Mouse (Mus musculus): Measurements from ENCODE around the gene Josd2. TPM values are rescaled to one million over a fixed set of nuclear protein-coding genes. Genes with fewer than 3 reads are reported as not detected.

Josd2 gene
- polyA plus RNA-seq (2015; fragmentation: Nextera tagmentation; extraction: Ambion mirVana), result 87.7 and 91.3 TPM in 2 replicates

GRCm38 (mm10) chr7:44467811-44468411 is at the start of gene Josd2:
TSS of gene Josd2 (plus strand) at chr7:44467980.
- H3K27ac ChIP-seq, result peak within 1 kb of the TSS; percentile 61; the same call in 1 of the 2 replicates
- H3K27me3 ChIP-seq, result peaks cover 37% of the 10 kb centered on the region
- H3K9ac ChIP-seq, result peak within 1 kb of the TSS; percentile 81
- peak within 1 kb of the TSS; percentile 77 for H3K4me2 ChIP-seq (replicated peaks)
- peak; percentile 96 for ATAC-seq (ENCODE audit: low FRiP score, low read depth)
- H3K36me3 ChIP-seq, result peaks cover 9% of the 10 kb centered on the region
- under 1% methylated on average over 42 of the region's 42 CpGs for WGBS
- H3K4me3 ChIP-seq, result peak within 1 kb of the TSS; percentile 70
- no peaks in the 10 kb centered on the region for H3K9me3 ChIP-seq
- peaks cover 31% of the 10 kb centered on the region for H3K4me1 ChIP-seq

DNA sequence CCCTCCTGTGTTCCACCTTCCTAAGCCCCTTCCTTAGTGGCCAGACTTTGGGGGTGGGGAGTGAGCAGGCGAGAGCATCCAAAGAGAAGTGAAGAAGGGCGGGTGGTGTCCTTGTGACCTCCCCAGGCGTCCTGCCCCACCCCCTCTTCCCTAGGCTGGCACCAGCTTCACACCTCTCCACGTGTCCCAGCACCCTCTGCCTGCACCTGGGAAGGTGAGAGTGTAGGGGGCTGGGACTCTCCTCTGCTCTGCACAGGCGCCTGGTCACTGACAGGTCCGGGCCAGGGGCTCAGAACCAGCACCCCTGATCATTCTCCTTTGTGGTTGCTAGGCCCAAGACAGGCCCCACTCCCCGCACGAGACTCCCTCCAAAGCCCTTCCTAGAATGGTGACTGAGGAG is 40.1 kb upstream of the Josd2 start:
- Histone ChIP-seq H3K36me3 (no peaks in the 10 kb centered on the region), H3K27ac (no peak overlapping the region), H3K9me3 (no peaks in the 10 kb centered on the region), H3K27me3 (peaks cover 79% of the 10 kb centered on the region), H3K4me1 (peaks cover 25% of the 10 kb centered on the region), H3K4me3 (peak overlapping the region; percentile 64), H3K4me2 (replicated peaks) (peak overlapping the region; percentile 81), H3K9ac (peak overlapping the region; percentile 45; the same call in 1 of the 2 replicates)
- WGBS, result 2% methylated on average over 8 of the region's 8 CpGs
- ATAC-seq (ENCODE audit: low FRiP score, low read depth), result 0 out of 2 replicates have a peak, but pooled peaks have one; percentile 17

GRCm38 (mm10) chr7:44428171-44428950 is 39.4 kb upstream of the Josd2 start:
- ATAC-seq (ENCODE audit: low FRiP score, low read depth), result peak; percentile 41; the same call in 1 of the 2 replicates
- peaks cover 76% of the 10 kb centered on the region for H3K27me3 ChIP-seq

DNA sequence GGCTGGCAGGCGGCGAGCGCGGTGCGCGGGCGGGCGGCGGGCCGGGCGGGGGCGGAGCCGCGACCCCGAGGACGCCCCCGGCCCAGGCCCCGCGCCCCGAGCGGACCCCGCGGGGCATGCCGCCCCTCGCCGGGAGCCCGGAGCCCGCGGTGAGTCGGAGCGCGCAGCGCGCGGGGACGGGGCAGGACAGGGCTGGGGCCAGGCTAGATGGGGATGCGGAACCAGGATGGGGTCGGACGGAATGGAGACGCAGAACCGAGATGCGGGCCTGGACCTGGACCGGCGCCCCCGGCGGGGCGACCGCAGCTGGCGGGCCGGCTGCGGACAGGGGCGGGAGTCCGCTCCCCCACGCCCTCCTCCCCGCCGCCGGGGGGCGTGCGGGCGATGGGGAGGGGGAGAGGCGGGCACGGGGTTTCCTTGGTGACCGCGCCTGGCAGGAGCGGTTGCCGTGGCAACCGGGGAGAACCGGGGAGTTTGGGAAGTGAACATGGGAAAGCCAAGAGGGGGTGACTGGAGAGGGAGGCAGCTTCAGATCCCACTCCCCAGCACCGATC is 38.7 kb upstream of the Josd2 start, which contains the start of gene Lrrc4b:
Gene Lrrc4b (plus strand): TSS at position 51 of the 554 bp plus-strand sequence.
- H3K27ac ChIP-seq, result no peak within 1 kb of the TSS; the same call in 1 of the 2 replicates
- H3K9me3 ChIP-seq, result no peaks in the 10 kb centered on the region
- ATAC-seq (ENCODE audit: low FRiP score, low read depth), result 0 out of 2 replicates have a peak, but pooled peaks have one; percentile 17
- H3K27me3 ChIP-seq, result peaks cover 78% of the 10 kb centered on the region
- H3K4me2 ChIP-seq (replicated peaks), result peak within 1 kb of the TSS; percentile 81
- H3K9ac ChIP-seq, result peak within 1 kb of the TSS; percentile 78
- peak within 1 kb of the TSS; percentile 64 for H3K4me3 ChIP-seq
- under 1% methylated on average over 30 of the region's 69 CpGs for WGBS
- H3K36me3 ChIP-seq, result no peaks in the 10 kb centered on the region
- peaks cover 25% of the 10 kb centered on the region for H3K4me1 ChIP-seq

More at GRCm38 (mm10) chr7:44428171-44428950, 39.4 kb upstream of the Josd2 start:
- under 1% methylated on average over 17 of the region's 38 CpGs for WGBS
- Histone ChIP-seq H3K4me2 (replicated peaks) (peak overlapping the region; percentile 81), H3K9me3 (no peaks in the 10 kb centered on the region), H3K4me1 (peaks cover 25% of the 10 kb centered on the region), H3K9ac (peak overlapping the region; percentile 78), H3K27ac (no peak overlapping the region; the same call in 1 of the 2 replicates), H3K36me3 (no peaks in the 10 kb centered on the region), H3K4me3 (peak overlapping the region; percentile 64)

- no peaks in the 10 kb centered on the region for H3K9me3 ChIP-seq
- peak overlapping the region; percentile 64 for H3K4me3 ChIP-seq
- ATAC-seq (ENCODE audit: low FRiP score, low read depth), result no peak
- peak overlapping the region; percentile 81 for H3K4me2 ChIP-seq (replicated peaks)
- peaks cover 85% of the 10 kb centered on the region for H3K27me3 ChIP-seq
- no peaks in the 10 kb centered on the region for H3K36me3 ChIP-seq
- peak overlapping the region; percentile 78 for H3K9ac ChIP-seq
- H3K4me1 ChIP-seq, result peaks cover 25% of the 10 kb centered on the region
- WGBS, result 3% methylated on average over 32 of the region's 32 CpGs
- no peak overlapping the region for H3K27ac ChIP-seq
These were observed 38.0 kb upstream of the Josd2 start for GRCm38 (mm10) chr7:44429534-44430488.

GRCm38 (mm10) chr7:44432550-44432949 is 35.2 kb upstream of the Josd2 start:
- no peak overlapping the region for H3K4me3 ChIP-seq
- peaks cover 21% of the 10 kb centered on the region for H3K4me1 ChIP-seq
- H3K27ac ChIP-seq, result no peak overlapping the region
- H3K4me2 ChIP-seq (replicated peaks), result no peak overlapping the region
- no peaks in the 10 kb centered on the region for H3K9me3 ChIP-seq
- peaks cover 87% of the 10 kb centered on the region for H3K27me3 ChIP-seq
- 68% methylated on average over 6 of the region's 6 CpGs for WGBS
- no peaks in the 10 kb centered on the region for H3K36me3 ChIP-seq
- ATAC-seq (ENCODE audit: low FRiP score, low read depth), result no peak
- no peak overlapping the region for H3K9ac ChIP-seq

DNA sequence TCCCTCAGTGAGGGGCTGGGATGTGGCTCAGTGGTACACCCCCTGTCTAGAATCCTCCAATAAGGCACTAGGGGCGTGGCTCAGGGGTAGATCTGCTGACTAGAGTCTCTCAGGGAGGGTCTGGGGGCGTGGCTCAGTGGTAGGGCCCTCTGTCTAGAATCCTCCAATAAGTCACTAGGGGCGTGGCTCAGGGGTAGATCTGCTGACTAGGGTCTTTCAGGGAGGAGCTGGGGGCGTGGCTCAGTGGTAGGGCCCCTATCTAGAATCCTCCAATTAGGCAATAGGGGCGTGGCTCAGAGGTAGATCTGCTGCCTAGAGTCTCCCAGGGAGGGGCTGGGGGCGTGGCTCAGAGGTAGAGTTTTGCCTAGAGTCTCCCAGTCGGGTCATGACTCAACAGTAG is 34.4 kb upstream of the Josd2 start:
- 0 out of 2 replicates have a peak, but pooled peaks have one; percentile 20 for ATAC-seq (ENCODE audit: low FRiP score, low read depth)
- Histone ChIP-seq H3K27ac (no peak overlapping the region), H3K4me2 (replicated peaks) (no peak overlapping the region), H3K27me3 (peaks cover 87% of the 10 kb centered on the region), H3K4me1 (peaks cover 14% of the 10 kb centered on the region), H3K36me3 (no peaks in the 10 kb centered on the region), H3K9me3 (no peaks in the 10 kb centered on the region), H3K4me3 (no peak overlapping the region), H3K9ac (no peak overlapping the region)
- WGBS, result 2% methylated on average over 7 of the region's 7 CpGs

DNA sequence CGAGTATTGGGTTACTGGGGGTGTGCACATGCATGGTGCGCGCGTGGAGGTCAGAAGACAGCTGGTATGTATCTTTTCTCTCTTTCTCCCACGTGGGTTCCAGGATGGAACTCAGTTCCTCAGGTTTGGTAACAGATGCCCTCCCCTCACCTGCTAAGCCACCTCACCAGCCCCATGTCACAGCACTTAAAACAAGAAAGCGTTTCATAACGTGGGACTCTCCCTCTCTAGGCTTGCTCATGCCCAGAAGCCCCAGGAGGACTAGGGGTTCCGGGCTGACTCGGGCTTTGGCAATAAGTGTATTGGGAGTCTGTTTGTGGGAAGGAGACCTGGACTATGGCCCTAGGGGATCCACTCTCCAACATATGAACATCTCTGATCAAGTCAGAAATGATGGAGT is 33.7 kb upstream of the Josd2 start:
- Histone ChIP-seq H3K4me2 (replicated peaks) (no peak overlapping the region), H3K9me3 (no peaks in the 10 kb centered on the region), H3K4me1 (peaks cover 12% of the 10 kb centered on the region), H3K9ac (no peak overlapping the region), H3K4me3 (no peak overlapping the region), H3K36me3 (no peaks in the 10 kb centered on the region), H3K27me3 (peaks cover 90% of the 10 kb centered on the region), H3K27ac (no peak overlapping the region)
- 52% methylated on average over 9 of the region's 9 CpGs for WGBS
- no peak for ATAC-seq (ENCODE audit: low FRiP score, low read depth)

- H3K9me3 ChIP-seq, result no peaks in the 10 kb centered on the region
- no peak overlapping the region for H3K4me3 ChIP-seq
- no peaks in the 10 kb centered on the region for H3K4me1 ChIP-seq
- no peak overlapping the region for H3K9ac ChIP-seq
- H3K27me3 ChIP-seq, result peaks cover 90% of the 10 kb centered on the region
- 70% methylated on average over 5 of the region's 5 CpGs for WGBS
- H3K4me2 ChIP-seq (replicated peaks), result no peak overlapping the region
- H3K27ac ChIP-seq, result no peak overlapping the region
- H3K36me3 ChIP-seq, result no peaks in the 10 kb centered on the region
- no peak for ATAC-seq (ENCODE audit: low FRiP score, low read depth)
These were observed 32.0 kb upstream of the Josd2 start for GRCm38 (mm10) chr7:44435796-44436195.

- Histone ChIP-seq H3K4me3 (no peak overlapping the region), H3K9ac (no peak overlapping the region), H3K27ac (no peak overlapping the region), H3K4me2 (replicated peaks) (no peak overlapping the region), H3K4me1 (no peaks in the 10 kb centered on the region), H3K27me3 (peaks cover 90% of the 10 kb centered on the region), H3K9me3 (no peaks in the 10 kb centered on the region), H3K36me3 (no peaks in the 10 kb centered on the region)
- WGBS, result 6% methylated on average over 1 of the region's 1 CpGs
- no peak for ATAC-seq (ENCODE audit: low FRiP score, low read depth)
These were observed 31.5 kb upstream of the Josd2 start for GRCm38 (mm10) chr7:44436267-44436666.

- Histone ChIP-seq H3K9ac (no peak overlapping the region; the same call in 1 of the 2 replicates), H3K27me3 (peaks cover 90% of the 10 kb centered on the region), H3K4me2 (replicated peaks) (no peak overlapping the region), H3K9me3 (no peaks in the 10 kb centered on the region), H3K36me3 (no peaks in the 10 kb centered on the region), H3K4me1 (peaks cover 7% of the 10 kb centered on the region), H3K4me3 (no peak overlapping the region), H3K27ac (no peak overlapping the region)
- ATAC-seq (ENCODE audit: low FRiP score, low read depth), result no peak
- WGBS, result 61% methylated on average over 1 of the region's 1 CpGs
These were observed 30.6 kb upstream of the Josd2 start for GRCm38 (mm10) chr7:44437188-44437587.
